Mouse (Mus musculus) bone marrow macrophage, adult 2 months (primary cell): ENCODE measurements around the gene Slc39a12.

ENCODE experiments used
- CTCF ChIP-seq: IDR thresholded peaks from 2 replicates; pipeline ENCODE4 v1.5.1; 2012; ENCODE audit warnings: low read depth, mild to moderate bottlenecking, low read length, moderate library complexity
- POLR2A ChIP-seq: IDR thresholded peaks from 2 replicates; pipeline ENCODE4 v1.6.1; 2012; ENCODE audit warnings: mild to moderate bottlenecking, low read depth, low read length, borderline replicate concordance

DNA sequence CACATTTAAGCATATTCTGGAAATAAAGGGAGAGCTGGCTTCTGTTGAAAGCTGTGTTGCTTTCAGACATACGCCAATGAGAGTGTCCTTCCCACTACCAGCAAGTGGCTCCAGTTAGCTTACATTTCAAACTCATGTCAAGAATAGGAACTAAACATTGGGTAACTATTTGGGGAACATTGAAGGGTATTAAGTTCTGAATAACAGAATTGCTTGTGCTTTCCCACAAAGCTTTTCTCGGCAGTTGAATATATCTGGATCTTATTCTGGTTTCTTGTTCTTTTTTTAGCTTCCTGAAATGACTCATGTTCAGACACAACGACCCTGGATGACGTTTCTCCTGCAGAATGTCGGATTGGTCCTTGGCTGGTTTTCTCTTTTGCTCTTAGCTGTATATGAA is 106.0 kb downstream of the Slc39a12 start:
- TF ChIP-seq POLR2A (no peak), CTCF (no peak)
